Mouse (Mus musculus): Measurements from ENCODE around the gene Ly6g6f.
"Not testable (repeated sequence)": the region's sequence is repeated elsewhere in the genome, so short reads cannot be mapped to it uniquely, and the experiment has no call there.

The Ly6g6f gene

GRCm38 (mm10) chr17:35051156-35052086, 34.0 kb downstream of the Ly6g6f start:
- DNase-seq, result peak; percentile 50 to 51

- peak in 1 of 2 experiments; percentile 46 for DNase-seq
Measured at GRCm38 (mm10) chr17:35050126-35050750, 35.2 kb downstream of the Ly6g6f start.

- DNase-seq, result no peak
Measured at GRCm38 (mm10) chr17:35049561-35050016, 35.8 kb downstream of the Ly6g6f start, which contains the start of gene Clic1. Gene Clic1, plus strand, starts transcription at chr17:35049966.

GRCm38 (mm10) chr17:35048932-35049440, 36.4 kb downstream of the Ly6g6f start:
- no peak for DNase-seq

DNA sequence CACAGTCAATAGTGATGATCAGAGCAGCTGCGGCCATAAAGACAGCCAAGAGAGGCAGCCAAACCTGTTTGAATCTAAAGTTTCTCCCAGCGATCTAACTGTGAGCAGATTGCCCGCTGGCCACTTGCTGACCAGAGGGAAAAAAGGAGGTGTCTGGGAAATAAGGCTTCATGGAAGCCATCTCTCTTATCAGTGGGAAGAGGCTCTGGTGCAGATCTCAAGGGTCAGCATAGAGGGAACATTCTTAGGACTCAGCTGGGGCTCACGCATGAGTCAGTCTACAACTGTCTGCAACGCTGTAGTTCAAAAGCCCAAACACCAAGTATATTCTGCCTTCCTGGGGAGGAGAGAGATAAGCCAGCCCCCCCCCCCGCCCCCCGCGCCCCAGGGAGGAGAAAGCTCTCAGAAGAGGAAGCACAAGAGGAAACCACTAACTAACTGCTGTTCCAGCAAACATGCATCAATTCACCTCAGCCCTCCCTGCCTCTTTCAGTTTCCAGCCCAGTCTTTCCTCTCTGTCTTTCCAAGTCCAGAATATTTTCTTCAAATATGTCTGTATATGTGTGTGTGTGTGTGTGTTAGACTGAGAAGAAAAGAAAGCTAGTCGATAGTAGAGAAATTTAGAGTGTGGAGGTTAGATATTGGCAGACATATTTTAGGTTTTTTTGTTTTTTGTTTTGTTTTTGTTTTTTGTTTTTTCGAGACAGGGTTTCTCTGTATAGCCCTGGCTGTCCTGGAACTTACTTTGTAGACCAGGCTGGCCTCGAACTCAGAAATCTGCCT, 37.1 kb downstream of the Ly6g6f start:
- DNase-seq, result no peak

GRCm38 (mm10) chr17:35047688-35048087, 37.7 kb downstream of the Ly6g6f start:
- DNase-seq, result no peak

DNA sequence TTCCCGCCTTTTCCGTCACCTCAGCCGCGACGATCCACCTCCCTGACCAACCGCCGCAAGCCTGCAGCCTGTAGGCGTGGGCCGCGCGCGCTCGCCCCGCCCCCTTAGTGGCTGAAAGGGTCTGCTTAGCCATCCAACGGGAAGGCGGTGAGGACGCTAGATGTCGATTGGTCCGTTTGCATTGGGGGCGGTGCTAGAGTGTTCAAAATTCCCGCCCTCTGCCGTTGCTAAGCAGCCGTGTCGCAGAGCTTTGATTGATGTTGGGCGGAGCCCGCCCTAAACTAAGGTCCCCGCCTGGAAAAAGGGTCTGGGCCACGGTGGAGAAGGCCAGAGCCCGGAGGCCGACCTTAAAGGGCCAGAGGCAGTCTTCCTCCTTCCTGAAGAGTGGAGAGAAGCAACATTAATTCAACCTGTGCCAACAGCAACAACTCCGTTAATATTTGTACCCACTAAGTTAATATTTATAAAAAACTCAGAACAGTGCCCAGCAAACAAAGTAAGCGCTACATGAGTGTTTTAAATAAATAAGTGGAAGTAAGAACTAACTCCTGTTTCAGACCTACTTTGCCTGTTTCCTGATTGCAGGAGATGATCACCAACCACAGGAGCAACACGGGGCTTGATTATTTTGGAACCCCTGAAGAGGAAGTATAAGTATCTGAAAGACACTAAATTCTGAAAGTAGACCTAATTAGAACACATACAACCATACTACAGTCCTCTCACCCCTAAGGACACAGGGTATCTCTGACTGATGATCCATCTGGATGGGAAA, 38.5 kb downstream of the Ly6g6f start, which contains the start of gene Msh5:
TSS of gene Msh5 (minus strand) at position 65 of the 775 bp plus-strand sequence.
- DNase-seq, result peak; percentile 95

- DNase-seq, result no peak
Measured at GRCm38 (mm10) chr17:35045807-35046680, 39.4 kb downstream of the Ly6g6f start.

- no peak for DNase-seq
Measured at GRCm38 (mm10) chr17:35044904-35045806, 40.3 kb downstream of the Ly6g6f start.

DNA sequence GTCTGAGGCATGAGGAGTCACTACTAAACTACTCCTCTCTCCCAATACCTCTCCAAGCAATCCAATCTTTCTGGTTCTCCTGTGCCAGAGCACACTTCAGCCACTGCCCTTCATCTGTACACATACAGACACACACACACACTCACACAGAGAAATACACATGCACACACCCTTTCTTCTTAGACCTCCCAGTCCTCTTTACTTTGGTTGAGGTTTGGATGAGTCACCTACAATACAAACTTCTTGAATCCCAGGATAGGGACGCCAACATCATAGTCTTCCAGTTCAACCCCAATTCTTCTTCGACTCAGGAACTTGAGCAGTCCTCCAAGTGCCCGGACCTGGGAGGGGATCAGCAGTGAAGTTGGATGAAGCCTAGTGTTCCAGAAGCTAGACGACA, 41.6 kb downstream of the Ly6g6f start:
- DNase-seq, result no peak

DNA sequence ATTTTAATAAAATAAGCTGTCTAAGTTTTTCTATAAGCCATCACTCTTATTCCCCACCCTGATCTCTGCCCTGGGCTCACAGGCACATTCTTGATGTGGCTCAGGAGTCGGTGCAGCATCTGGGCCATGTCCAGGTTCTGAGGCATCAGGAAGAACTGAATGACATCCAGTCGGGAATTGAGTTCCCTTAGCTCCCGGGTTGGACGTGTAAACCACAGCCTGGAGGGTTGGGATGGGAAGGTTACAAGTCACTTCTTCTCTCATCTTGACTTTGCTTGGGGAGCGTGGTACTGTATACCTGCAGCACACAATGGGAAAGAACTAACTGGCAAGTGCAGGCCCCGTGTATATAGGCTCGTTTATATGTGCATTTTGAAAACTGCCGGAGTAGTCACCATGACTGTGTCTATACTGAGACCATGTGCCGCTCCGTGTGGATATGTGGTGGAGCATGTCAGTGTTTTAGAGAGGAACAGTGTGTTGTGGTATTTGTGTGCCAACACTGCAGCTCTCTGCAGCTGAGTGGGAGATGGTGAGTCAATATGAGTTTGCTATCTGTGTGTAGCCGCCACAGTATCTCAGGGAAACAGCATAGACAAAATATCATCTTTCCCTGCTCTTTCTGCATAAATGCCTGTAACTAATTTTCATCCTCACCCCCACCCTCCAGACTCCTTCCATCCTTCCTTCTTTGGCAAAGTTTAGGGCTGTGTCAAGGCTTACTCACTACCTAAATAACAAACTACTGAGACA, 46.1 kb downstream of the Ly6g6f start:
- no peak for DNase-seq

DNA sequence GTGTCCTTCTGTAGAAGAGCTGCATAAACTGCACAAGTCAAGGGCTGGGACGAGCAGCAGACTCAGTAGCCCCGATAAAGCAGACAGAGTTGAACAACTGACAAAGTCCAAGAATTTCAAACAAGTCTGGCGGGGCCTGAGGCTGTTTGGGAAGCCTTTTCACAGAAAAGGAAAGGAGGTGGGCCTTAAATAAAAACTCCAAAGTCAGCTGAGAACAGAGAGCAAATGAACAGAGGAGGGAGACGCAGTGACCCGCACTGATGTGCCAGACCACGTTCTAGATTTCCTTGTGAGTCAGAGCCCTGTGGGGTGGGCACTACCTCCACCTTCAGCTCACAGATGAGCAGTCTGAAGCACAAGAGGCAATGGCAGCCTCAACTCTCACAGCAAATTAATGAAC, 50.5 kb downstream of the Ly6g6f start:
- DNase-seq, result no peak

DNA sequence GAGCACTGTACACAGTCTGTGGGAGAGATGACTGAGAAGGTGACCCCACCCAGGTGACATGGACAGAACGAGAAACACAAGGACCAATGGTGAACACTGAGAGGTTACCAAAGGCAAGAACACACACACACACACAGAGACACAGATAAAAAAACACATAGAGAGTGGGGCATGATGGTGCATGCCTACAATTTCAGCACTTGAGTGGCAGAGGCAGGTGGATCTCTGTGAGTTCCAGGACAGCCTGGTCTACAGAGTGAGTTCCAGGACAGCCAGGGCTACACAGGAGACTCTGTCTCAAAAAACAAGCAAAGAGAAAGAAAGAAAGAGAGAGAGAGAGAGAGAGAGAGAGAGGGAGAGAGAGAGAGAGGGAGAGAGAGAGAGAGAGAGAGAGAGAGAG, 51.7 kb downstream of the Ly6g6f start:
- not testable (repeated sequence) for DNase-seq

GRCm38 (mm10) chr17:35032323-35032870, 53.0 kb downstream of the Ly6g6f start:
- DNase-seq, result no peak

DNA sequence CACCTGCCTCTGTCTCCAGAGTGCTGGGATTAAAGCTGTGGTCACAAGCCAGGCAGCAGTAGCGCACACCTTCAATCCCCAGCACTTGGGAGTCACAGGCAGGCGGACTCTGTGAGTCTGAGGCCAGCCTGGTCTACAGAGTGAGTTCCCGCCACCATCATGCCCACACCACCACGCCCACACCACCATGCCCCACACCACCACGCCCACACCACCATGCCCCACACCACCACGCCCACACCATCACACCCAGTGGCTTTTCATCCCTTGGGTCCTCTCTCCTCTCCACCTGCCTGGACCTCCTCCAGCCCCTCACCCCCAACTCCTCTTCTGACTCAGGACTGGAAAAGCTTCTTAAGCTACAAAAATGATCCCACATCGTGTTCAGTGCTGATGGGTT, 53.5 kb downstream of the Ly6g6f start:
- DNase-seq, result no peak

GRCm38 (mm10) chr17:35031272-35031671, 54.1 kb downstream of the Ly6g6f start:
- DNase-seq, result no peak

Measured in cerebellum, postnatal 36 days (tissue).